Mouse (Mus musculus) induced T-regulatory cell, adult 2 months (primary cell): ENCODE data around the gene Zfp605.
A peak's percentile ranks its signal among the peaks of the same experiment; 100 is the strongest.
"Not testable (repeated sequence)": the region's sequence is repeated elsewhere in the genome, so short reads cannot be mapped to it uniquely, and the experiment has no call there.

Experiments used
- DNase-seq: peaks from one replicate; pipeline ENCODE4 v3.0.0-alpha.2; 2012; ENCODE audit warnings: low read depth

Zfp605 gene

GRCm38 (mm10) chr5:110107581-110108304 is 2.1 kb upstream of the Zfp605 start, which contains the start of gene Gtpbp6:
Gtpbp6 (minus strand) TSS chr5:110108197.
- peak; percentile 97 for DNase-seq

- DNase-seq = no peak
Measured at GRCm38 (mm10) chr5:110108305-110108628, 1.6 kb upstream of the Zfp605 start.

- DNase-seq = not testable (repeated sequence)
Measured at GRCm38 (mm10) chr5:110122380-110122779, 12.5 kb downstream of the Zfp605 start.

- peak; percentile 99 for DNase-seq
Measured at GRCm38 (mm10) chr5:110135293-110136086, 25.6 kb downstream of the Zfp605 start, which contains the start of gene Chfr. Chfr (plus strand) TSS chr5:110135842.

- no peak for DNase-seq
Measured at GRCm38 (mm10) chr5:110136087-110136464, 26.2 kb downstream of the Zfp605 start.

DNA sequence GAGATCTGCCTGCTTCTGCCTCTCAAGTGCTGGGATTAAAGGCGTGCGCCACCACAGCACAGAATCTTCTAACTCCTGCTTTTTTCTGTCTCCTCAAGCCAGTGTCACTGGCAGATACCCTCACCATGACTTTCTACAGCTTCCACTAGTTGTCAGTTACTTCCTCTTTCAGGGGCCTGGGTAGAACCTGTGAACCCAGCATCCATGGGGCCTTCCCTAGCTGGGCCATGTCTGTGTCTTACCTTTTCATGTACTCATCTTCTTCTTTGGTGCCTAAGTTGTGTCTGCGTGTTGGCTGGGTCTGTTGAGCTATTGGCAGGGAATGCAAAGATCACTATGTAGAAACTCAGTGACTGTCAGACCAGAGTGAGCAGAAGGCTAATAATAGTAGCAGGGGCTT is 27.9 kb downstream of the Zfp605 start:
- DNase-seq = no peak

GRCm38 (mm10) chr5:110139325-110139724 is 29.4 kb downstream of the Zfp605 start:
- DNase-seq = no peak

GRCm38 (mm10) chr5:110140424-110140823 is 30.5 kb downstream of the Zfp605 start:
- DNase-seq = no peak

DNA sequence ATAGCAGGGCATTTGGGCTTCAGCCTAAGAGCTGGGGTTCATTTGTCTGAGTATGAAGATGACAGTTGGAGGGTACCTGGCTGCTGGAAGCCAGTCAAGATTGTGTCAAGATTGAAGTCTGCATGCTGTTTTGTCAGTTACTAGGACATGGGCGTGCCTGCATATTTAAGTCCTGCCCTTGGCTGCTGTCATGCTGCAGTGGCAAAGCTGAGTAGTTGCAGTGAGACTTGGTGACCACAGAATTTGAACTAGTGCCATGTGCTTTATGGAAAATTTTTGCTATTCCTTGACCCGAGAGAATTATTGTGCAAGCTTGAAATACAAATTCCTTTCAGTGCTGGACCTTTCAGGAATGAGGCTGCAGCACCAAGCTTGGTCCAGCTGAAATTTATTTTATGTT is 32.4 kb downstream of the Zfp605 start:
- no peak for DNase-seq

DNA sequence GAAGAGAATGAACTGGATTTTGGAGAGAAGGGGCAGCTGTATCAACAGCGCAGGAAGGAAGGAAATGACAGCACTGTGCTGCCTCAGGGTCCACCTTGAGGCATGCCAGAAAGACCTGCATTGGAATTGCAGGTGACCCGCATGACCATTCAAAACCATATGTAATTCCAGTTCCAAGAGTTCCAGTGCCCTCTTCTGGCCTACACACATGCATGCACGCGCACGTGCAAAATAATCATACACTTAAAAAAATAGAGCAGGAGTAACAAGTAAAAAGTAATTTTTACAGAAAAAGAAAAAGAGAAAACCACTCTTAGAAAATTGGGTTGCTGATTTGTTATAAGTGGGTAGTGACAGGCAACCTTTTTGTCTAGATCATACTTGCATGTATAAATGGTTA is 33.1 kb downstream of the Zfp605 start:
- DNase-seq = peak; percentile 32

GRCm38 (mm10) chr5:110169374-110169773 is 59.5 kb downstream of the Zfp605 start:
- no peak for DNase-seq

DNA sequence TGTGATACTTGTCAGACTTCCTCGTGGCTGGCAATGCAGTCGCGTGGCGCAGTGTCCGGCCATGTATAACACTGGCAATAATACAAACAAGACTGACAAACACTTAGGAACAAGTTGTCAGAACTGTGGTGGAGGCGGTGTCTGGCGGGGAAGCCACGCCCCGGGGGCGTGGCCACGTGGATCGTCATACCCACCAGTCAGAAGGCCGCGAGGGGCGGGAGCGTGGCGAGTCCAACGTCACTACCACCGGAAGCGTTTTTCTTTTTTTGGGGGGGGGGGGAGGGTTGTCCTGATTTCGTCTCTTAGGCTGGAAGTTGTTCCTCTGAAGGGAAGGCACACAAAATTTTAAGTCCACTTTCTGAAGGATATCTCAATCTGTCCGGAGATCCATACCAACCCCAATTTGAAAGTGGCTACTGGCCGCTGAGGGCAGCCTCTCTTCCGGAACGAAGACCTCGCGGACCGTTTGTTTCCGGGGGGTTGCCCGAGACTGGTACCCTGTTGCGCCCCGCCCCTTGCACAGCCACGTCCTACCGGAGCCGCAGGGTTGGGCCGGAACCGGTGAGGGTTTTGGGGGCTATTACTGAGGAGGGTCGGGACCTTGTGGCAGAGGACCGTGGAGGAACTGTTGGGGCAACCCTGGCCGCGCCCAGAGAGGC is 66.6 kb downstream of the Zfp605 start, which contains the start of gene Golga3:
Gene Golga3, plus strand, starts transcription at position 340 of the 659 bp plus-strand sequence.
- peak; percentile 98 for DNase-seq

DNA sequence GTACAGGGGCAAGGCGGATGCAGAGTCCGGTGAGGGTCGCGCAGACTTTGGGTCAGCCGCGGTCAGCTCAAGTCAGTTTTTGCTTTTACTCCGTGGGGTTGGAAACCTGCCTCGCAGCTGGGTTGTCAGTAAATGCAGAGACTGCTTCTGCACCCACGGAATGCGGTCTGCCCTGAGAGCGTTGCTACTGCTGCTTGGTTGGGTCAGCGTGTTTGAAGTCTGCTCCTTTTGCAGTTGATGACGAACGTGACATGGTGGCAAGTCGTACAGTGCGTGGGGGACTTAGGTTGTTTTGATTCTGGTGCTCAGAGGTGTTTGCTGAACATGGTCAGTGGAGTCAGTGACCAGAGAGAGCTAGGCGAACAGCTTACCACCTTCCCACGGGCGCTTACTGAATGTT is 67.1 kb downstream of the Zfp605 start:
- no peak for DNase-seq

DNA sequence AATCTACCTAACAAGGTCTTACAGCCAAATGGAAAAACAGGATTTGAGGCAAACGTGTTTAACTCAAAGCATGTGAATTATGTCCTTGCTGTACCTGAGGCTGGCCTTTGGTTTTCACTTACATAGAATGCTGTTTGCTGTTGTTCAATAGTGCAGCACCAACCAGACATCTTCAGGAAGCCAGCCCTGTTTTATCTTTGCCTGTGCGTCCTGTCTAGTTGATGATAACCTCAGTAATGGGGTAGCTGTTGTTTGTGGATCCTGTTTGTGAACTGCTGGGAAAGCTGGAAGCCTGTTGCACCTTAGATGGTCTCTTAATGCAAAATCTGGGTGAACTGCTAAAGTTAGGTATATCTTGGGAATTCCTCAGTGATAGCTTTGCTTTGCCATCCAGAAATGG is 68.7 kb downstream of the Zfp605 start:
- no peak for DNase-seq
